8 mouse cellular contexts compared by ENCODE assay signal in genomic region chr7:4464194-4464824, GRCm38 (mm10). TPM values are rescaled to one million over a fixed set of nuclear protein-coding genes. Genes with fewer than 3 reads are reported as not detected.
DNase-seq lines count a peak whose midpoint lies in the region; ATAC-seq and TF ChIP-seq lines count a peak whose summit lies in the region.

No protein-coding gene starts in this region.

- H3K4me3 ChIP-seq in heart, embryonic 15.5 days: no peak overlapping the region
- H3K4me3 ChIP-seq in intestine, embryonic 16.5 days (ENCODE audit: low read length): peak overlapping the region; percentile 21
- H3K4me3 ChIP-seq in lung, embryonic 14.5 days (ENCODE audit: low read depth, low read length): 0 out of 2 replicates have a peak overlapping the region, but pooled peaks have one; percentile 1
- peak overlapping the region; percentile 12; the same call in 1 of the 2 replicates for H3K4me3 ChIP-seq in stomach, embryonic 15.5 days (replicated peaks)

- H3K9ac ChIP-seq in heart, embryonic 15.5 days: no peak overlapping the region
- peak overlapping the region; percentile 1; the same call in 1 of the 2 replicates for H3K9ac ChIP-seq in intestine, embryonic 16.5 days (ENCODE audit: low read depth, low read length)
- no peak overlapping the region for H3K9ac ChIP-seq in lung, embryonic 14.5 days
- no peak overlapping the region for H3K9ac ChIP-seq in stomach, embryonic 15.5 days

- H3K27ac ChIP-seq in heart, embryonic 15.5 days: no peak overlapping the region
- H3K27ac ChIP-seq in intestine, embryonic 16.5 days (ENCODE audit: low read length): 0 out of 2 replicates have a peak overlapping the region, but pooled peaks have one; percentile 37
- peak overlapping the region; percentile 83 for H3K27ac ChIP-seq in lung, embryonic 14.5 days (ENCODE audit: low read depth)
- H3K27ac ChIP-seq in stomach, embryonic 15.5 days: peak overlapping the region; percentile 79

- TF ChIP-seq CTCF in lung, embryonic 14.5 days (IDR thresholded peaks at IDR 0.05; ENCODE audit: low read depth): no peak

- no peaks in the 10 kb centered on the region for H3K36me3 ChIP-seq in heart, embryonic 15.5 days
- H3K36me3 ChIP-seq in intestine, embryonic 16.5 days (ENCODE audit: control insufficient read depth, insufficient read depth, low read length): no peaks in the 10 kb centered on the region
- H3K36me3 ChIP-seq in lung, embryonic 14.5 days (ENCODE audit: insufficient read depth): no peaks in the 10 kb centered on the region
- H3K36me3 ChIP-seq in stomach, embryonic 15.5 days: no peaks in the 10 kb centered on the region

- no peaks in the 10 kb centered on the region for H3K9me3 ChIP-seq in heart, embryonic 15.5 days (replicated peaks)
- no peaks in the 10 kb centered on the region for H3K9me3 ChIP-seq in intestine, embryonic 16.5 days (ENCODE audit: control insufficient read depth, low read length)
- H3K9me3 ChIP-seq in lung, embryonic 14.5 days (ENCODE audit: low read depth, low read length): no peaks in the 10 kb centered on the region
- H3K9me3 ChIP-seq in stomach, embryonic 15.5 days: no peaks in the 10 kb centered on the region

- no peak for DNase-seq in heart, postnatal 10 days
- DNase-seq in lung, embryonic 14.5 days: peak; percentile 63
- no peak for DNase-seq in adrenal gland, adult 8-10 months
- no peak for DNase-seq in spleen, postnatal 14 days (ENCODE audit: low spot score in 2 of 2)
- DNase-seq in layer of hippocampus, postnatal 25 days (ENCODE audit: extremely low spot score in 1 of 2, low spot score in 1 of 2): no peak

- H3K4me1 ChIP-seq in heart, embryonic 15.5 days (replicated peaks): peaks cover 2% of the 10 kb centered on the region; the same call in 1 of the 2 replicates
- H3K4me1 ChIP-seq in intestine, embryonic 16.5 days (ENCODE audit: control insufficient read depth, insufficient read depth, low read length): no peaks in the 10 kb centered on the region
- H3K4me1 ChIP-seq in lung, embryonic 14.5 days (ENCODE audit: insufficient read depth): no peaks in the 10 kb centered on the region
- H3K4me1 ChIP-seq in stomach, embryonic 15.5 days: 0 out of 2 replicates have a peak, but pooled peaks cover 3% of the 10 kb centered on the region

- H3K4me2 ChIP-seq in heart, embryonic 15.5 days: no peak overlapping the region
- peak overlapping the region; percentile 36 for H3K4me2 ChIP-seq in intestine, embryonic 16.5 days (ENCODE audit: low read depth, low read length)
- peak overlapping the region; percentile 47 for H3K4me2 ChIP-seq in lung, embryonic 14.5 days
- peak overlapping the region; percentile 37; the same call in 1 of the 2 replicates for H3K4me2 ChIP-seq in stomach, embryonic 15.5 days

- peak; percentile 33 for ATAC-seq in heart, embryonic 15.5 days (replicated peaks; ENCODE audit: insufficient number of reproducible peaks, insufficient read depth, low FRiP score, low read depth)
- peak; percentile 89 for ATAC-seq in intestine, embryonic 16.5 days
- peak; percentile 89 for ATAC-seq in lung, embryonic 14.5 days (ENCODE audit: insufficient read depth)
- ATAC-seq in stomach, embryonic 15.5 days (ENCODE audit: insufficient read depth, low FRiP score, low read depth): peak; percentile 91

- intact Hi-C loops in heart, postnatal 10 days (cut with DNase I): no loop called here

- WGBS in heart, embryonic 15.5 days: 7% methylated on average over 12 of the region's 12 CpGs
- WGBS in intestine, embryonic 16.5 days: 5% methylated on average over 12 of the region's 12 CpGs
- WGBS in lung, embryonic 14.5 days: 5% methylated on average over 11 of the region's 12 CpGs
- 3% methylated on average over 12 of the region's 12 CpGs for WGBS in stomach, embryonic 15.5 days

- H3K27me3 ChIP-seq in heart, embryonic 15.5 days: peaks cover 5% of the 10 kb centered on the region; the same call in 1 of the 2 replicates
- H3K27me3 ChIP-seq in intestine, embryonic 16.5 days (replicated peaks; ENCODE audit: control insufficient read depth, insufficient read depth, low read length): 0 out of 2 replicates have a peak, but pooled peaks cover 2% of the 10 kb centered on the region
- H3K27me3 ChIP-seq in lung, embryonic 14.5 days (ENCODE audit: insufficient read depth, low read length): no peaks in the 10 kb centered on the region
- no peaks in the 10 kb centered on the region for H3K27me3 ChIP-seq in stomach, embryonic 15.5 days (replicated peaks)

RNA-seq across cellular contexts. Expression of gene Eps8l1, which starts 3.8 kb away (rescaled TPM):
- 4.8 TPM in 2 replicates for polyA plus RNA-seq in heart, embryonic 15.5 days (2015; fragmentation: Nextera tagmentation; extraction: Ambion mirVana)
- total RNA-seq in heart, postnatal 10 days (2021): 1 to 10 TPM; 3.2 to 3.5 TPM
- 4.0 and 4.1 TPM in 2 replicates for polyA plus RNA-seq in intestine, embryonic 16.5 days (2015; fragmentation: Nextera tagmentation; extraction: Ambion mirVana)
- 9.5 and 13.6 TPM in 2 replicates for polyA plus RNA-seq in lung, embryonic 14.5 days (2014; fragmentation: Nextera tagmentation; extraction: Ambion mirVana)
- polyA plus RNA-seq in stomach, embryonic 15.5 days (2015; fragmentation: Nextera tagmentation; extraction: Ambion mirVana): 10.0 and 11.1 TPM in 2 replicates
- total RNA-seq in adrenal gland, adult 8-10 months (2022): 1 to 10 TPM; 2.0 to 6.7 (median 3.9) TPM
- 1 to 10 TPM; 5.3 to 5.7 TPM for total RNA-seq in layer of hippocampus, postnatal 25 days (2021)

RNA-seq across cellular contexts. Expression of gene Rdh13, which starts 18.9 kb away (rescaled TPM):
- 26.1 and 27.9 TPM in 2 replicates for polyA plus RNA-seq in heart, embryonic 15.5 days (2015; fragmentation: Nextera tagmentation; extraction: Ambion mirVana)
- 10 to 100 TPM; 32.8 to 34.1 TPM for total RNA-seq in heart, postnatal 10 days (2021)
- polyA plus RNA-seq in intestine, embryonic 16.5 days (2015; fragmentation: Nextera tagmentation; extraction: Ambion mirVana): 27.3 and 28.7 TPM in 2 replicates
- polyA plus RNA-seq in lung, embryonic 14.5 days (2014; fragmentation: Nextera tagmentation; extraction: Ambion mirVana): 25.9 and 27.3 TPM in 2 replicates
- polyA plus RNA-seq in stomach, embryonic 15.5 days (2015; fragmentation: Nextera tagmentation; extraction: Ambion mirVana): 27.2 and 27.7 TPM in 2 replicates
- total RNA-seq in adrenal gland, adult 8-10 months (2022): 10 to 100 TPM; 16.7 to 21.4 (median 18.1) TPM
- 10 to 100 TPM; 23.3 to 27.8 TPM for total RNA-seq in layer of hippocampus, postnatal 25 days (2021)

RNA-seq across cellular contexts. Expression of gene Ppp1r12c, which starts 37.2 kb away (rescaled TPM):
- polyA plus RNA-seq in heart, embryonic 15.5 days (2015; fragmentation: Nextera tagmentation; extraction: Ambion mirVana): 32.5 and 43.7 TPM in 2 replicates
- total RNA-seq in heart, postnatal 10 days (2021): 10 to 100 TPM; 74.8 to 97.1 TPM
- polyA plus RNA-seq in intestine, embryonic 16.5 days (2015; fragmentation: Nextera tagmentation; extraction: Ambion mirVana): 17.0 and 17.3 TPM in 2 replicates
- polyA plus RNA-seq in lung, embryonic 14.5 days (2014; fragmentation: Nextera tagmentation; extraction: Ambion mirVana): 54.3 TPM in 2 replicates
- polyA plus RNA-seq in stomach, embryonic 15.5 days (2015; fragmentation: Nextera tagmentation; extraction: Ambion mirVana): 51.7 and 53.6 TPM in 2 replicates
- total RNA-seq in adrenal gland, adult 8-10 months (2022): 100 to 1,000 TPM in 3 of 4 experiments, 10 to 100 TPM in 1; 76.7 to 152 (median 113) TPM
- total RNA-seq in layer of hippocampus, postnatal 25 days (2021): 100 to 1,000 TPM; 128 to 167 TPM

RNA-seq across cellular contexts. Expression of gene Tnnt1, which starts 51.9 kb away (rescaled TPM):
- polyA plus RNA-seq in heart, embryonic 15.5 days (2015; fragmentation: Nextera tagmentation; extraction: Ambion mirVana): 255 and 278 TPM in 2 replicates
- total RNA-seq in heart, postnatal 10 days (2021): 10 to 100 TPM; 36.1 to 38.1 TPM
- polyA plus RNA-seq in intestine, embryonic 16.5 days (2015; fragmentation: Nextera tagmentation; extraction: Ambion mirVana): 23.0 and 23.2 TPM in 2 replicates
- polyA plus RNA-seq in lung, embryonic 14.5 days (2014; fragmentation: Nextera tagmentation; extraction: Ambion mirVana): 6.3 and 15.4 TPM in 2 replicates
- 25.5 and 33.1 TPM in 2 replicates for polyA plus RNA-seq in stomach, embryonic 15.5 days (2015; fragmentation: Nextera tagmentation; extraction: Ambion mirVana)
- 1 to 10 TPM in 2 of 4 experiments, under 1 TPM in 2; 0.46 to 1.5 (median 1.1) TPM for total RNA-seq in adrenal gland, adult 8-10 months (2022)
- 1 to 10 TPM; 1.5 to 1.9 TPM for total RNA-seq in layer of hippocampus, postnatal 25 days (2021)

RNA-seq across cellular contexts. Expression of gene Tnni3, which starts 59.7 kb away (rescaled TPM):
- polyA plus RNA-seq in heart, embryonic 15.5 days (2015; fragmentation: Nextera tagmentation; extraction: Ambion mirVana): 2,753 and 3,427 TPM in 2 replicates
- total RNA-seq in heart, postnatal 10 days (2021): 1,000 to 10,000 TPM; 6,124 to 6,345 TPM
- polyA plus RNA-seq in intestine, embryonic 16.5 days (2015; fragmentation: Nextera tagmentation; extraction: Ambion mirVana): 1.6 TPM in 2 replicates
- polyA plus RNA-seq in lung, embryonic 14.5 days (2014; fragmentation: Nextera tagmentation; extraction: Ambion mirVana): 5.3 and 47.0 TPM in 2 replicates
- 5.4 and 6.4 TPM in 2 replicates for polyA plus RNA-seq in stomach, embryonic 15.5 days (2015; fragmentation: Nextera tagmentation; extraction: Ambion mirVana)
- total RNA-seq in adrenal gland, adult 8-10 months (2022): 1 to 10 TPM; 1.3 to 3.1 (median 2.5) TPM
- under 1 TPM in 1 of 2 experiments, not detected in 1; 0.44 TPM for total RNA-seq in layer of hippocampus, postnatal 25 days (2021)

Comparison
In these comparisons a context has a peak if more than half of its experiments do, and no peak if none do; other contexts are left out.
1. ATAC-seq: peak in every context shown above with its lines; median percentile 91 in stomach, embryonic 15.5 days; 89 in intestine, embryonic 16.5 days; 89 in lung, embryonic 14.5 days; 33 in heart, embryonic 15.5 days.